Mouse (Mus musculus): ENCODE measurements around the gene Ints14.
A peak's percentile ranks its signal among the peaks of the same experiment; 100 is the strongest.
"Not testable (repeated sequence)": the region's sequence is repeated elsewhere in the genome, so short reads cannot be mapped to it uniquely, and the experiment has no call there.

Ints14 gene

GRCm38 (mm10) chr9:65020128-65020527, 59.4 kb downstream of the Ints14 start:
- DNase-seq, result no peak

GRCm38 (mm10) chr9:65020991-65021886, 60.5 kb downstream of the Ints14 start, which contains the start of gene Hacd3:
TSS of gene Hacd3 (minus strand) at chr9:65021693.
- peak; percentile 91 for DNase-seq

- DNase-seq, result no peak
Observed at GRCm38 (mm10) chr9:65021887-65022579, 61.3 kb downstream of the Ints14 start.

DNA sequence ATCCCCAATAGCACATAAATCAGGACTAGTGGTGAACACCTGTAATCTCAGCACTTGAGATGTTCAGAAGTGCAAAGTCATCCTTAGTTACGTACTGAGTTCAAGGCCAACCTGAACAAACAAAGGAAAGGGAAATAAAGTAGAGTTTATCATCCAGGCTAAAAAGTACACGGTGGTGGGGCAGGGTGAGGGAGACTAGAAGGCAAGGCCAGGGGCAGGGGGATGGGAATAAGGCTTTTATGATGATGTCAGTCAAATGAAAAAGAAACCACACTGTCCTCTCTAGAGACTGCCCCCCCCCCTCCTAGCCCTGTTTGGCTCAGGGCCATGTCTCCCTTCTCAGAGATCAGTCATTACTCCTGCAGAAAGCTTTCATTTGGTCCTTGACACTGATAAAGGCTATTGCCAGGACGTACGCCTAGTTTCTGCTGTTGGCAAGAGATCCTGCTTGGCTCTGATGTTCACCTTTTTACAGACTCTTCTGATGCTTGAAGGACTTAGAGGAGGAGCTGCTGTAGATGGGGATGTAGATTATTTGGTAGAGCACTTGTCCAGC, 62.0 kb downstream of the Ints14 start:
- DNase-seq, result no peak

DNA sequence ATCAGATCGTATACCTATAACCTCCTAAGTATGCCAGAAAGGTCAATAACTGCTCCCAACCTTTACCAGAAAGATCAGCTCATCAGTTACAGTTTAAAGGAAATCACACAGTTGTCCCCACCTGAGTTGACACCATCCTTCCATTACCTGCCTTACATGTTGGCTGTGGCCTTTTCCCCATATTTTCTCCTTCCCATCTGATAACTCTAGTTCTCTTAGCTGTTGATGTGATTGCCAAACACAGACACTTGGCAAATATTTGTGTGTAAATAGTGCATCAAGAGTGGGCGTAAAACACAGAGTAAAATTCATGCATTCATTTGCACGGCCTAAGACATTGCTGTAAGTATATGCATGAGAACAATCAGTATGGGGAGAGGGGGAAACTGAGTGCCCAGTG, 62.7 kb downstream of the Ints14 start:
- no peak for DNase-seq

- no peak for DNase-seq
Observed at GRCm38 (mm10) chr9:65027241-65027640, 66.5 kb downstream of the Ints14 start.

DNA sequence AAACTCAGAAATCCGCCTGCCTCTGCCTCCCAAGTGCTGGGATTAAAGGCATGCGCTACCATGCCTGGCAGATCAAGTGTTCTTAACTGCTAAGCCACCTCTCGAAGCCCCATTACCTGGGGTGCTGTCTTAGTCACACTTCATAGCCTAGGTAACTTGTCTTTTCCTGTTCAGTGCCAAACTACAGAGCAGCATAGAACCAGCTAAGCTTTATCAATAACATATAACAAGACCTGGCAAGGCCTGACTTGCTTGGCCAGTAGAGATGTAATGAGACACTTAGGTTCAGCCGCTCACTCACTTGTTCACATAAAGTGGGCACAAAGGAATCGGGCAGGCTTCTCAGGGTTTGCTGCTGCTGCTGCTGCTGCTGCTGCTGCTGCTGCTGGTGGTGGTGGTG, 67.6 kb downstream of the Ints14 start:
- no peak for DNase-seq

GRCm38 (mm10) chr9:65031355-65031754, 70.7 kb downstream of the Ints14 start:
- DNase-seq, result not testable (repeated sequence)

- no peak for DNase-seq
Observed at GRCm38 (mm10) chr9:65031894-65032268, 71.2 kb downstream of the Ints14 start.

- peak; percentile 94 for DNase-seq
Observed at GRCm38 (mm10) chr9:65032269-65033108, 71.8 kb downstream of the Ints14 start, which contains the start of gene Dpp8. TSS of gene Dpp8 (plus strand) at chr9:65032414.

- DNase-seq, result peak; percentile 31
Observed at GRCm38 (mm10) chr9:65036456-65036855, 75.8 kb downstream of the Ints14 start.
